Mouse (Mus musculus) neutrophil, adult 59 days (primary cell): ENCODE results near the gene Ctrb1. TPM values are rescaled to one million over a fixed set of nuclear protein-coding genes. Genes with fewer than 3 reads are reported as not detected.

ENCODE experiments used
- total RNA-seq, 2 experiments: library from RNA; stranded (reverse); gene quantifications; 1 replicate in 1 of 2; 2 replicates in 1 of 2; pipeline ENCODE4 v1.2.4; 2023

Ctrb1 gene
- total RNA-seq = under 1 TPM in 1 of 2 experiments, not detected in 1; 0.44 TPM

GRCm38 (mm10) chr8:111690960-111691445, at the start of gene Ctrb1:
TSS of gene Ctrb1 (minus strand) at chr8:111691010.

GRCm38 (mm10) chr8:111643264-111644141, 47.3 kb downstream of the Ctrb1 start, which contains the start of gene Zfp1:
TSS of gene Zfp1 (plus strand) at chr8:111643401.

Other genes starting within 250 kb of the Ctrb1 start
- 1 to 10 TPM; 4.5 to 5.2 TPM for gene Wdr59, start 168.9 kb downstream of the Ctrb1 start, total RNA-seq
- 100 to 1,000 TPM; 165 to 179 TPM for gene Znrf1, start 154.9 kb downstream of the Ctrb1 start, total RNA-seq
- under 1 TPM in 1 of 2 experiments, not detected in 1; 0.13 TPM for gene Ldhd, start 60.6 kb downstream of the Ctrb1 start, total RNA-seq
- 1 to 10 TPM; 2.9 to 3.1 TPM for gene Zfp1, start 47.6 kb downstream of the Ctrb1 start, total RNA-seq
- under 1 TPM in 1 of 2 experiments, not detected in 1; 0.20 TPM for gene Bcar1, start 52.8 kb upstream of the Ctrb1 start, total RNA-seq
- gene Cfdp1, start 163.3 kb upstream of the Ctrb1 start, total RNA-seq = 10 to 100 TPM; 19.0 to 22.6 TPM
- gene Tmem170, start 185.7 kb upstream of the Ctrb1 start, total RNA-seq = 1 to 10 TPM; 3.6 to 4.3 TPM
- gene Chst5, start 219.4 kb upstream of the Ctrb1 start, total RNA-seq = not detected
- under 1 TPM; 0.15 to 0.42 TPM for gene Tmem231, start 242.9 kb upstream of the Ctrb1 start, total RNA-seq
- 10 to 100 TPM; 88.9 to 93.3 TPM for gene Gabarapl2, start 249.7 kb upstream of the Ctrb1 start, total RNA-seq